Mouse (Mus musculus): ENCODE data around the gene Fbxl13. TPM values are rescaled to one million over a fixed set of nuclear protein-coding genes. Genes with fewer than 3 reads are reported as not detected.

Fbxl13 gene
- polyA plus RNA-seq, 1 experiment: 0.19 TPM

- Histone ChIP-seq H3K4me2 (ENCODE audit: low read depth) (no peak overlapping the region), H3K27me3 (ENCODE audit: control insufficient read depth, insufficient read depth, insufficient read length) (no peaks in the 10 kb centered on the region), H3K4me3 (no peak overlapping the region), H3ac (ENCODE audit: control insufficient read depth, insufficient read length) (no peak overlapping the region), H3K36me3 (ENCODE audit: control insufficient read depth, insufficient read depth) (peaks cover 6% of the 10 kb centered on the region), H3K79me2 (ENCODE audit: control insufficient read depth, insufficient read depth) (peaks cover under 1% of the 10 kb centered on the region)
- no peak for TF ChIP-seq MYOD1 (IDR thresholded peaks at IDR 0.05; ENCODE audit: control insufficient read depth in 1 of 3, insufficient read length in 2 of 3, low read depth in 2 of 3)
- TF ChIP-seq POLR2A (IDR thresholded peaks at IDR 0.05; ENCODE audit: insufficient read length, low read depth): no peak
- no peak for TF ChIP-seq MYOG (IDR thresholded peaks at IDR 0.05; ENCODE audit: control insufficient read depth in 1 of 3, insufficient read depth in 1 of 3, insufficient read length in 2 of 3, low read depth in 2 of 3)
- no peak for TF ChIP-seq MAX (IDR thresholded peaks at IDR 0.05; ENCODE audit: low read depth)
- no peak for TF ChIP-seq CEBPB (IDR thresholded peaks at IDR 0.05; ENCODE audit: insufficient read depth, poor library complexity, severe bottlenecking)
- TF ChIP-seq SRF (IDR thresholded peaks at IDR 0.05; ENCODE audit: control insufficient read depth, insufficient read length, low read depth): no peak
- no peak for TF ChIP-seq TCF3 (IDR thresholded peaks at IDR 0.05; ENCODE audit: insufficient read length, low read depth)
- TF ChIP-seq POLR2AphosphoS2 (IDR thresholded peaks at IDR 0.05; ENCODE audit: insufficient read length, low read depth): no peak
- TF ChIP-seq TCF12 (IDR thresholded peaks at IDR 0.05; ENCODE audit: insufficient read depth, poor library complexity, severe bottlenecking): no peak
- no peak for TF ChIP-seq REST (IDR thresholded peaks at IDR 0.05; ENCODE audit: insufficient read depth, insufficient read length)
- no peak for TF ChIP-seq USF1 (IDR thresholded peaks at IDR 0.05; ENCODE audit: low read depth)
Observed at GRCm38 (mm10) chr5:21651885-21652612, 6.6 kb upstream of the Fbxl13 start.

GRCm38 (mm10) chr5:21650736-21651135 is 5.3 kb upstream of the Fbxl13 start:
- Histone ChIP-seq H3K36me3 (ENCODE audit: control insufficient read depth, insufficient read depth) (peaks cover 6% of the 10 kb centered on the region), H3ac (ENCODE audit: control insufficient read depth, insufficient read length) (no peak overlapping the region), H3K27me3 (ENCODE audit: control insufficient read depth, insufficient read depth, insufficient read length) (no peaks in the 10 kb centered on the region), H3K4me2 (ENCODE audit: low read depth) (no peak overlapping the region), H3K79me2 (ENCODE audit: control insufficient read depth, insufficient read depth) (peaks cover 7% of the 10 kb centered on the region), H3K4me3 (no peak overlapping the region)
- TF ChIP-seq MYOG (IDR thresholded peaks at IDR 0.05; ENCODE audit: control insufficient read depth in 1 of 3, insufficient read depth in 1 of 3, insufficient read length in 2 of 3, low read depth in 2 of 3): no peak
- no peak for TF ChIP-seq POLR2AphosphoS2 (IDR thresholded peaks at IDR 0.05; ENCODE audit: insufficient read length, low read depth)
- no peak for TF ChIP-seq MAX (IDR thresholded peaks at IDR 0.05; ENCODE audit: low read depth)
- no peak for TF ChIP-seq CEBPB (IDR thresholded peaks at IDR 0.05; ENCODE audit: insufficient read depth, poor library complexity, severe bottlenecking)
- no peak for TF ChIP-seq E2F4 (IDR thresholded peaks at IDR 0.05; ENCODE audit: insufficient read depth)
- no peak for TF ChIP-seq POLR2A (IDR thresholded peaks at IDR 0.05; ENCODE audit: insufficient read length, low read depth)
- TF ChIP-seq MYOD1 (IDR thresholded peaks at IDR 0.05; ENCODE audit: control insufficient read depth in 1 of 3, insufficient read length in 2 of 3, low read depth in 2 of 3): no peak
- no peak for TF ChIP-seq SRF (IDR thresholded peaks at IDR 0.05; ENCODE audit: control insufficient read depth, insufficient read length, low read depth)
- no peak for TF ChIP-seq TCF3 (IDR thresholded peaks at IDR 0.05; ENCODE audit: insufficient read length, low read depth)
- no peak for TF ChIP-seq TCF12 (IDR thresholded peaks at IDR 0.05; ENCODE audit: insufficient read depth, poor library complexity, severe bottlenecking)
- TF ChIP-seq USF1 (IDR thresholded peaks at IDR 0.05; ENCODE audit: low read depth): no peak
- no peak for TF ChIP-seq REST (IDR thresholded peaks at IDR 0.05; ENCODE audit: insufficient read depth, insufficient read length)

GRCm38 (mm10) chr5:21646133-21646491 is 678 bp upstream of the Fbxl13 start:
- Histone ChIP-seq H3ac (ENCODE audit: control insufficient read depth, insufficient read length) (peak overlapping the region; percentile 34), H3K4me2 (ENCODE audit: low read depth) (peak overlapping the region; percentile 98), H3K79me2 (ENCODE audit: control insufficient read depth, insufficient read depth) (peaks cover 7% of the 10 kb centered on the region), H3K27me3 (ENCODE audit: control insufficient read depth, insufficient read depth, insufficient read length) (no peaks in the 10 kb centered on the region), H3K36me3 (ENCODE audit: control insufficient read depth, insufficient read depth) (peaks cover 6% of the 10 kb centered on the region), H3K4me3 (peak overlapping the region; percentile 50)
- TF ChIP-seq SRF (IDR thresholded peaks at IDR 0.05; ENCODE audit: control insufficient read depth, insufficient read length, low read depth) (no peak), REST (IDR thresholded peaks at IDR 0.05; ENCODE audit: insufficient read depth, insufficient read length) (no peak), MYOD1 (IDR thresholded peaks at IDR 0.05; ENCODE audit: control insufficient read depth in 1 of 3, insufficient read length in 2 of 3, low read depth in 2 of 3) (no peak), E2F4 (IDR thresholded peaks at IDR 0.05; ENCODE audit: insufficient read depth) (no peak)

GRCm38 (mm10) chr5:21644891-21645438 is 469 bp downstream of the Fbxl13 start:
- Histone ChIP-seq H3K27me3 (ENCODE audit: control insufficient read depth, insufficient read depth, insufficient read length) (no peaks in the 10 kb centered on the region), H3K4me3 (peak overlapping the region; percentile 50)
- TF ChIP-seq MAX (IDR thresholded peaks at IDR 0.05; ENCODE audit: low read depth): no peak
- no peak for TF ChIP-seq CEBPB (IDR thresholded peaks at IDR 0.05; ENCODE audit: insufficient read depth, poor library complexity, severe bottlenecking)
- TF ChIP-seq POLR2AphosphoS2 (IDR thresholded peaks at IDR 0.05; ENCODE audit: insufficient read length, low read depth): no peak
- no peak for TF ChIP-seq TCF12 (IDR thresholded peaks at IDR 0.05; ENCODE audit: insufficient read depth, poor library complexity, severe bottlenecking)
- no peak for TF ChIP-seq E2F4 (IDR thresholded peaks at IDR 0.05; ENCODE audit: insufficient read depth)
- TF ChIP-seq MYOD1 (IDR thresholded peaks at IDR 0.05; ENCODE audit: control insufficient read depth in 1 of 3, insufficient read length in 2 of 3, low read depth in 2 of 3): no peak

GRCm38 (mm10) chr5:21643606-21644005 is 1.8 kb downstream of the Fbxl13 start:
- no peak overlapping the region for H3K4me3 ChIP-seq
- peaks cover 7% of the 10 kb centered on the region for H3K79me2 ChIP-seq (ENCODE audit: control insufficient read depth, insufficient read depth)
- TF ChIP-seq TCF12 (IDR thresholded peaks at IDR 0.05; ENCODE audit: insufficient read depth, poor library complexity, severe bottlenecking) (no peak), USF1 (IDR thresholded peaks at IDR 0.05; ENCODE audit: low read depth) (no peak), POLR2AphosphoS2 (IDR thresholded peaks at IDR 0.05; ENCODE audit: insufficient read length, low read depth) (no peak), POLR2A (IDR thresholded peaks at IDR 0.05; ENCODE audit: insufficient read length, low read depth) (no peak), TCF3 (IDR thresholded peaks at IDR 0.05; ENCODE audit: insufficient read length, low read depth) (no peak), MYOD1 (IDR thresholded peaks at IDR 0.05; ENCODE audit: control insufficient read depth in 1 of 3, insufficient read length in 2 of 3, low read depth in 2 of 3) (no peak), MYOG (IDR thresholded peaks at IDR 0.05; ENCODE audit: control insufficient read depth in 1 of 3, insufficient read depth in 1 of 3, insufficient read length in 2 of 3, low read depth in 2 of 3) (no peak), MAX (IDR thresholded peaks at IDR 0.05; ENCODE audit: low read depth) (no peak)
- no peaks in the 10 kb centered on the region for H3K36me3 ChIP-seq (ENCODE audit: control insufficient read depth, insufficient read depth)
- no peak overlapping the region for H3K4me2 ChIP-seq (ENCODE audit: low read depth)
- H3K27me3 ChIP-seq (ENCODE audit: control insufficient read depth, insufficient read depth, insufficient read length): no peaks in the 10 kb centered on the region
- H3ac ChIP-seq (ENCODE audit: control insufficient read depth, insufficient read length): no peak overlapping the region

More at GRCm38 (mm10) chr5:21644891-21645438, 469 bp downstream of the Fbxl13 start:
- Histone ChIP-seq H3K4me2 (ENCODE audit: low read depth) (peak overlapping the region; percentile 84), H3K36me3 (ENCODE audit: control insufficient read depth, insufficient read depth) (peaks cover 6% of the 10 kb centered on the region), H3K79me2 (ENCODE audit: control insufficient read depth, insufficient read depth) (peaks cover 7% of the 10 kb centered on the region), H3ac (ENCODE audit: control insufficient read depth, insufficient read length) (no peak overlapping the region)

All from myocyte (in vitro differentiated cells).